Mouse (Mus musculus): ENCODE results near the gene Vps29.

- TF ChIP-seq CTCF (IDR thresholded peaks at IDR 0.05), result peak; percentile 92
- peak; percentile 24; the same call in 1 of the 2 replicates for TF ChIP-seq EP300 (IDR thresholded peaks at IDR 0.05)
Measured at GRCm38 (mm10) chr5:122391786-122392180, 37.6 kb downstream of the Vps29 start, which contains the start of gene Arpc3.
